Mouse (Mus musculus) liver, embryonic 14.5 days (tissue): ENCODE data around the gene Gm11568.
"Not testable (repeated sequence)": the region's sequence is repeated elsewhere in the genome, so short reads cannot be mapped to it uniquely, and the experiment has no call there.

Source experiments
- CTCF ChIP-seq: IDR thresholded peaks from 2 replicates; pipeline ENCODE4 v1.5.1; 2016; ENCODE audit warnings: antibody characterized with exemption, low read depth, control low read depth
- EP300 ChIP-seq: IDR thresholded peaks from 2 replicates; pipeline ENCODE4 v1.6.1; 2016; ENCODE audit warnings: antibody characterized with exemption, low read depth

DNA sequence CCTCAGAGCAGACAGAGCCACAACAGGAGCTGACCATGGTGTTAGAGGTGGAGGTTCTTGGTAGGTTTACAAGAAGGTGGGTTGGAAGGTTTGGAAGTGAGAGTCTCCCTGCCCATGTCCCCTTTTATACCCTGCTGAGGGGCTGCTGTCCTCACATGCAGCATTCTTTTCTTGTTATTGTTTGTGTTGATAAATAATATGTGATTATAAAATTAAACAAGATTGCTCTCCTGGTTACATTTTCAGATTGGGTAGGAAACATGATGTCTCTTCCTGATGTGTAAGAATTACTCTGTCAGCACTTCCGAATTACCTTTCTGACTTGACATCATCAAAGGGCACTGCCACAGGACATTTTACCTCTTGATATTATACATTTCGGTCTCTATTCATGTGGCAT is 42.2 kb upstream of the Gm11568 start, which contains the start of gene Gm11564:
- not testable (repeated sequence) for TF ChIP-seq CTCF, EP300
